Mouse (Mus musculus): Measurements from ENCODE around the gene Dzip1l.

GRCm38 (mm10) chr9:99622966-99623365 lies 6.3 kb upstream of the Dzip1l start:
- TF ChIP-seq CTCF (IDR thresholded peaks at IDR 0.05; ENCODE audit: extremely low read depth, insufficient read depth, low read length) (no peak), POLR2A (IDR thresholded peaks at IDR 0.05; ENCODE audit: extremely low read depth, insufficient read depth, low read length) (no peak)
